Mouse (Mus musculus): ENCODE data around the gene Iqschfp. TPM values are rescaled to one million over a fixed set of nuclear protein-coding genes. Genes with fewer than 3 reads are reported as not detected.

Gene Iqschfp
- polyA plus RNA-seq, 1 experiment from 2014 or later, result 0.24 TPM

DNA sequence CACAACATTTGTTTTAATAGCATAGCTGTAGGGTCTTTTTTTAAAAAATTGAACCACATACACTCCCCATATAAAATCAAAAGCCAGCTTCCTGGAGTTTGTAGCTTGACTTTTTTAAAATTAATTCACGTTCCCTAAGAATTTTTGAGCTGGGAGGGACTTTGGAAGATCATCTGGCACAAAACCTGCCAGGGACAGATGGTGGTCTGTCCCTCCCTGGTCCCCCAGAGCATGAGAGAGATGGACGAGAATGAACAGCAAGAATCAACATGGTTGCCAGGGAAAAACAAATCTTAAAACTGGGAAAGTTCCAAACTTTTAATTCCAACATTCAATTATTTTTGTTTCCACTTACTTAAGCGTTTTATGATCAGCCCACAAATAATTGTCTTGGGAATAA is 506.7 kb downstream of the Iqschfp start:
- Histone ChIP-seq H3K27ac (replicated peaks) (no peak overlapping the region), H3K9me3 (no peaks in the 10 kb centered on the region), H3K4me3 (no peak overlapping the region), H3K36me3 (replicated peaks) (no peaks in the 10 kb centered on the region), H3K4me1 (no peaks in the 10 kb centered on the region), H3K27me3 (replicated peaks; ENCODE audit: low read depth, poor library complexity, severe bottlenecking) (no peaks in the 10 kb centered on the region)
- DNase-seq (ENCODE audit: low spot score), result no peak
- 88% methylated on average over 3 of the region's 3 CpGs for WGBS

DNA sequence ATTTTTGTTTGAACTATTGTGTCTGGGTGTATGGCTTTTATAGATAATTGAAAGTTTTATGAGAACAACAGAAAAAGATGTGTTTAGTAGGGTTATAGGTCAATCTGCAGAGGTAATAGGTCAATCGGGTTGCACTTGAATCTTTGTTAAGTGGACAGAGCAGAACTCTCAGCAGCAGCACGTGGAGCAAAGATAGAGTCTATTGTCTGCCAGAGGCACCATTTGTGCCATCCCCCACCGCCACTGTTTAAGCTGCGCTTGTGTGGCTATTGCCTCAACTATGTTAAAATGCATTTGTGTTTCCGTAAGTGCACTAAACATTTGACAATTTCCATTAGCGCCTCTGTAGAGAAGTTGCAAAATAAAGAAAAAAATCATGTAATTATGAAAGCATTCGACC is 508.1 kb downstream of the Iqschfp start:
- Histone ChIP-seq H3K4me1 (no peaks in the 10 kb centered on the region), H3K9me3 (no peaks in the 10 kb centered on the region), H3K36me3 (replicated peaks) (no peaks in the 10 kb centered on the region), H3K27ac (replicated peaks) (no peak overlapping the region), H3K4me3 (no peak overlapping the region), H3K27me3 (replicated peaks; ENCODE audit: low read depth, poor library complexity, severe bottlenecking) (no peaks in the 10 kb centered on the region)
- DNase-seq (ENCODE audit: low spot score), result no peak
- WGBS, result 69% methylated on average over 7 of the region's 7 CpGs

DNA sequence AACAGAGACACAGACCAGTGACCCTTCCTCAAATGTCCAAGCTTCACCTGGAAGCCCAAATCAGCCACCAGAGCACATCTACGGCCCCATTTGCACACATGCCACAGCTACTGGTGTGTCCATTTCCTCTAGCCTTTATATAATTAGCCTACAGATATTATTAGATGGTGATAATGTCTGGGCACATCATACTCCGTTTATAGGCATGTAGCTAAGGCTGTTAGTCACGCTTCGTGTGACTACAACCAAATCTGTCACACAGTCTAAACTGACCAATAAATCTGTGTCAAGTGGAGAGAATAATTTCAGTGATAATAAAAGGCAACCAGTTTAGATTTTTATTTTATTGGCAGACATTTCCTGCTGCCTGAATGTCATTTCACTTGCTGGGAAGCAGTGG is 511.3 kb downstream of the Iqschfp start:
- H3K27ac ChIP-seq (replicated peaks), result no peak overlapping the region
- H3K4me1 ChIP-seq, result 0 out of 2 replicates have a peak, but pooled peaks cover 5% of the 10 kb centered on the region
- 89% methylated on average over 4 of the region's 4 CpGs for WGBS
- DNase-seq (ENCODE audit: low spot score), result no peak
- H3K4me3 ChIP-seq, result no peak overlapping the region
- H3K36me3 ChIP-seq (replicated peaks), result no peaks in the 10 kb centered on the region
- H3K9me3 ChIP-seq, result no peaks in the 10 kb centered on the region
- H3K27me3 ChIP-seq (replicated peaks; ENCODE audit: low read depth, poor library complexity, severe bottlenecking), result no peaks in the 10 kb centered on the region

DNA sequence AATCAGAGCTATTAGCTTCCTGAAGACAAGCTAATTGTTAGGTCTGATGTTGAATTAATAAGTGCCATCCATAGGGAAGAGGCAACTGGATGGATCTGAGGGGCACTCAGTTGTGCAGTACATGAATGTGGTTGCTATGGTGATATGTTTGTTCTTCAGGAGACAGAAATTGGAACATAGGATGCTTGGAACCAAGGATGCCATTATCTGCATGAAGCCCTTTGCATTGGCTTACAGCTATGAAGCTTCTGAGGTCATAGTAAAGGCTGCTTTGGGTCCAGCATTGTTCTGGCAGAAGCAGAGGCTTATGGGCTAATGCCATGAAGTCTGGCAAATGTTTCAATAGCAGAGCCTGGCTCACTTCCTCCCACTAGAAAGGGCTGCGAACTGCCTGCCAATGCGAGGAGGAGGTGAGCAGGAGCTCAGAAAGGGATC is 511.8 kb downstream of the Iqschfp start:
- Histone ChIP-seq H3K27me3 (replicated peaks; ENCODE audit: low read depth, poor library complexity, severe bottlenecking) (no peaks in the 10 kb centered on the region), H3K9me3 (no peaks in the 10 kb centered on the region), H3K4me3 (no peak overlapping the region), H3K4me1 (0 out of 2 replicates have a peak, but pooled peaks cover 5% of the 10 kb centered on the region), H3K36me3 (replicated peaks) (no peaks in the 10 kb centered on the region), H3K27ac (replicated peaks) (no peak overlapping the region)
- no peak for DNase-seq (ENCODE audit: low spot score)
- 95% methylated on average over 2 of the region's 2 CpGs for WGBS

DNA sequence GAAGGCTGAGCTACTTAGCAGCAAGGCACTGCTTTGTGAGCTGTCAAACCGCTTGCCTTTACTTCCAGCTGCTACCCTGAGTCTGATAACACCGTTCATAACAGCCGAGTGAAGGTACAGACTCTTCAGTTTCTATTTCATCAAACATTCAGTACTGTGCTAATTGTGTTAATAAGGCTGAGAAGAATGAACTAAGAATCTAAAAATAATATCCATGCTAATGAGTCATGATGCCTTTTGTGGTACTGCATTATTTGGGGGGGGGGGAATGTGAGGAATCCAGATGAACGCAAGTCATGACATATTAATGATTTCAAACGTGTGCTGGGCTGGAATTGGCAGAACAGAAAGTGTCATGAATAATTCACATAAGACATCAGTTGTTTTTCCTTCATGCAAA is 513.7 kb downstream of the Iqschfp start:
- WGBS, result 84% methylated on average over 5 of the region's 5 CpGs
- DNase-seq (ENCODE audit: low spot score), result no peak
- Histone ChIP-seq H3K36me3 (replicated peaks) (no peaks in the 10 kb centered on the region), H3K27me3 (replicated peaks; ENCODE audit: low read depth, poor library complexity, severe bottlenecking) (no peaks in the 10 kb centered on the region), H3K27ac (replicated peaks) (no peak overlapping the region), H3K4me3 (no peak overlapping the region), H3K4me1 (0 out of 2 replicates have a peak, but pooled peaks cover 5% of the 10 kb centered on the region), H3K9me3 (no peaks in the 10 kb centered on the region)

DNA sequence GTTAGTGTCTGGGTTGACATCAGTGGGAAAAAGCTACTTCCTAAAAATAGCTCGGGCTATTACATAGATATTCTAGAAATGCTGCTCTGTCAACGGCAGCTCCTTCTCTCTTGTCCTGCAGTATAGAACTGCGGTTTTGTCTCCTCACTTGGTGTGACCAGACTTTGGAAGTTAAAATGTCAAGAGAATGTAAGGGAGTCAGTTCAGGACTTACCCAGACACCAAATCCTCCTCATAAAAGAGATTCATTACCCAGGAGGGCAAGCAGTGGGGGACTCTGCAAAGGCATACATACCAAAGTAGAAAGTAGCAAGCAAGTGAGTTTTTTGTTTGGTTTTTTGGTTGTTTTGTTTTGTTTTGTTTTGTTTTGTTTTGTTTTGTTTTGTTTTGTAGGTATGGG is 520.2 kb downstream of the Iqschfp start:
- H3K27me3 ChIP-seq (replicated peaks; ENCODE audit: low read depth, poor library complexity, severe bottlenecking), result no peaks in the 10 kb centered on the region
- no peak overlapping the region for H3K27ac ChIP-seq (replicated peaks)
- H3K9me3 ChIP-seq, result no peaks in the 10 kb centered on the region
- no peaks in the 10 kb centered on the region for H3K36me3 ChIP-seq (replicated peaks)
- 0 out of 2 replicates have a peak, but pooled peaks cover 2% of the 10 kb centered on the region for H3K4me1 ChIP-seq
- 78% methylated on average over 3 of the region's 3 CpGs for WGBS
- H3K4me3 ChIP-seq, result no peak overlapping the region
- no peak for DNase-seq (ENCODE audit: low spot score)

DNA sequence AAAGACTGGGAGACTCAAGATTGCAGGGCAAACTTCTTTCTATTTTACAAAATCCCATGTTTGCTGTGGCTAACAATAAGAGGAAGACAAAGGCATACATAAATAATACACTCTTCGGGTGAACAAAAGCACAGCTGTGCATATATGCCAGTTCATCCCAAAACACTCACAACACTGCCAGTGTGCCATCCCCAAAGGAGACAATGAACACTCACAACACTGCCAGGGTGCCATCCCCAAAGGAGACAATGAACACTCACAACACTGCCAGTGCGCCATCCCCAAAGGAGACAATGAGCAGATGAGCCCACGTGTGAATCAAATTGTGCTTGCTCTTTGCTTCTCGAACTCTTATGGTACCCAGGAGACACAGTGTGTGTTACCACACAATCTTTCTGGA is 527.8 kb downstream of the Iqschfp start:
- Histone ChIP-seq H3K27ac (replicated peaks) (no peak overlapping the region), H3K4me3 (no peak overlapping the region)
- 85% methylated on average over 4 of the region's 4 CpGs for WGBS

DNA sequence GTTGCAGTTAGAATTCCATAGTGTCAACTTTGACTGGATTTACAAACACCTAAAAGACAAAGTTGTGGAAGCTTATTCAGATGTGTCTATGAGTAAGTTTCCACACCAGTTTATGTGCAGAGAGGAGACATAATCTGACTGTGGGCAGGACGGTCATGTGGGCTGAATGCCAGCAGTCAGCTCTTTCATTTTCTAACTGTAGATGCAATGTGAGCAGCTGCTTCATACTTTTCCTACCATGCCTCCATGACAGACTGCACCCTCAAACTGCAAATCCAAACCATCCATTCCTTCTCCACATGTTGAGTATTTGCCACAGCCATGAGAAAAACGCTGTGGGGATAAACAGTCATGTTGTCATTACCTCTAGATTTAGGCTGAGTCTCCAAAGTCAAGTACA is 528.9 kb downstream of the Iqschfp start:
- H3K9me3 ChIP-seq, result no peaks in the 10 kb centered on the region
- peaks cover 6% of the 10 kb centered on the region for H3K4me1 ChIP-seq
- 82% methylated on average over 2 of the region's 2 CpGs for WGBS
- DNase-seq (ENCODE audit: low spot score), result no peak
- H3K27me3 ChIP-seq (replicated peaks; ENCODE audit: low read depth, poor library complexity, severe bottlenecking), result no peaks in the 10 kb centered on the region
- H3K4me3 ChIP-seq, result no peak overlapping the region
- no peaks in the 10 kb centered on the region for H3K36me3 ChIP-seq (replicated peaks)
- no peak overlapping the region for H3K27ac ChIP-seq (replicated peaks)

More for the DNA sequence above, 527.8 kb downstream of the Iqschfp start:
- peaks cover 1% of the 10 kb centered on the region for H3K4me1 ChIP-seq
- DNase-seq (ENCODE audit: low spot score), result no peak
- no peaks in the 10 kb centered on the region for H3K27me3 ChIP-seq (replicated peaks; ENCODE audit: low read depth, poor library complexity, severe bottlenecking)
- no peaks in the 10 kb centered on the region for H3K36me3 ChIP-seq (replicated peaks)
- no peaks in the 10 kb centered on the region for H3K9me3 ChIP-seq

DNA sequence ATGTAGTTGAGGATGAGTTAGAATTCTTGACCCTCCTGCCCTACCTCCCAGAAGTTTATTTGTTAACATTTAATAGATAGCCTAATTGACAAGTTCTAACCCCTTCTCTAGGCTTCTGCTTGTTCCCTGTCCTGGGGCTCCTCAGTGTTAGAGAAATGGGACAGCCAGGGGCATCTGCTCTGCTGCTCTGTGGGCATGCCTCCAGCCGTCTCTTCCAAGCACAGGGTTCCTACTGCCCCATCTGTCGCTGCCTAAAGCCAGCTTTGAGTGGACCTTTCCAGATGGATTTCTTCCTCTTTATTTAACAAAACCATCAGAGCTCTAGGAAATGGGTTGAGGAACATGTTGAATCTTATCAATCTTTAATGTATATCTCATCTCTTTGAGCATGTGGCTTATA is 529.8 kb downstream of the Iqschfp start:
- 91% methylated on average over 2 of the region's 2 CpGs for WGBS
- DNase-seq (ENCODE audit: low spot score), result no peak
- H3K36me3 ChIP-seq (replicated peaks), result no peaks in the 10 kb centered on the region
- H3K27me3 ChIP-seq (replicated peaks; ENCODE audit: low read depth, poor library complexity, severe bottlenecking), result no peaks in the 10 kb centered on the region
- no peaks in the 10 kb centered on the region for H3K9me3 ChIP-seq
- no peak overlapping the region for H3K27ac ChIP-seq (replicated peaks)
- peaks cover 6% of the 10 kb centered on the region for H3K4me1 ChIP-seq
- H3K4me3 ChIP-seq, result no peak overlapping the region

DNA sequence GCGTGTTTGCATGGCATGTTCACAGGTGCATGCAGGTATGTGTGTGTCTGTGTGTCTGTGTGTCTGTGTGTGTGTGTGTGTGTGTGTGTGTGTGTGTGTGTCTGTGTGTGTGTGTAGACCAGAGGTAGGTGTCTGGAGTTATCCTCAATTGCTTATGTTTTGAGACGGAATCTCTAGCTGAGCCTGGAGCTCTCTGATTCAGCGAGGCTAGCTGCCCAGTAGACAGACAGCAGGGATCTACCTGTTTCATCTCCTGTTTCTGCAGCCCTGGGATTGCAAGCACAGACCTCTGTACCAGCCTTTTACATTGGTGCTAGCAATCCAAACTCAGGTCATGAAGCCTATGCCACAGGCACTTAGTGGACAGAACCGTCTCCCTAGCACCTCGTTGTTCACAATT is 536.0 kb downstream of the Iqschfp start:
- 94% methylated on average over 5 of the region's 5 CpGs for WGBS
- H3K9me3 ChIP-seq, result no peaks in the 10 kb centered on the region

DNA sequence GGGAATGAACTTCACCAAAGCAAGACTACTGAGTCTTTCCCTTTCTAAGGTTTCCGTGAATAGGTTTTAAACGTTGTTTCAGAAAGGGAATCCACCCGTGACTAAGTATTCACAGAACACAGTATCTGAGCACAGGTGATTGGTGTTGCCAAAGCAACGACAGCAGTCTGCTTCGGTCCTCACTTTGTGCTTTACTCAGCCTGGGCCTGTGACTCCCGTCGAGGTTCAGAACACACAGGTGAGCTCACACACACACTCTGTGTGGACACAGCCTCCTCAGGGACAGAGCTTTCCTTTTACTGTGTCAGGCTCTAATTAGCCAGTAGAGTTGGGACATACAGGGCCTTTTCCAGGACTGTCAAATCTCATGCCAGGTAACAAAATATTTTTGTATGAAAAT is 542.4 kb downstream of the Iqschfp start:
- H3K4me3 ChIP-seq, result no peak overlapping the region

More for the DNA sequence above, 536.0 kb downstream of the Iqschfp start:
- Histone ChIP-seq H3K27me3 (replicated peaks; ENCODE audit: low read depth, poor library complexity, severe bottlenecking) (no peaks in the 10 kb centered on the region), H3K36me3 (replicated peaks) (no peaks in the 10 kb centered on the region), H3K4me1 (peaks cover 6% of the 10 kb centered on the region), H3K4me3 (no peak overlapping the region), H3K27ac (replicated peaks) (no peak overlapping the region)
- DNase-seq (ENCODE audit: low spot score), result no peak

DNA sequence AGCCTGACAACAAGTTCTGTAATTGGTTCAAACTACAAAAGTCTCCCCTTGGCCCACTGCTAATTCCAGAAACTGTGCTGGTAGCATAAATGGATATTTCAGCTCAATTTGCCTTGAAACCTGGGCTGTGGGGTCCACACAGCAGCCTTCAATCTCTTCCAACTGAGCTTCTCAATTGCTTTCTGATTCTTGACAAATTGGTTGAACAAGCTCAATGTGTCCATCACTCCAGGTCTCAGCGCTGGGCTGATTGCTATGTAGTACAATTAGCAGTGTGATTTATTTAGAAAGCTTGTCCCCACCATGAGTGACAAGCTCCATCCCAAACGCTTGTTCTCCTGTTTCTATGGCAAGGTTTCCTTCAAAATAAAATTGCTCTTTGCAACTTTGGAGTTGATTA is 542.9 kb downstream of the Iqschfp start:
- no peaks in the 10 kb centered on the region for H3K9me3 ChIP-seq
- no peak overlapping the region for H3K27ac ChIP-seq (replicated peaks)
- 82% methylated on average over 2 of the region's 2 CpGs for WGBS
- H3K27me3 ChIP-seq (replicated peaks; ENCODE audit: low read depth, poor library complexity, severe bottlenecking), result no peaks in the 10 kb centered on the region
- no peaks in the 10 kb centered on the region for H3K36me3 ChIP-seq (replicated peaks)
- DNase-seq (ENCODE audit: low spot score), result no peak
- no peak overlapping the region for H3K4me3 ChIP-seq
- H3K4me1 ChIP-seq, result no peaks in the 10 kb centered on the region; the same call in 1 of the 2 replicates

More for the DNA sequence above, 542.4 kb downstream of the Iqschfp start:
- 69% methylated on average over 7 of the region's 7 CpGs for WGBS
- Histone ChIP-seq H3K4me1 (no peaks in the 10 kb centered on the region; the same call in 1 of the 2 replicates), H3K9me3 (no peaks in the 10 kb centered on the region), H3K27me3 (replicated peaks; ENCODE audit: low read depth, poor library complexity, severe bottlenecking) (no peaks in the 10 kb centered on the region), H3K36me3 (replicated peaks) (no peaks in the 10 kb centered on the region), H3K27ac (replicated peaks) (no peak overlapping the region)
- no peak for DNase-seq (ENCODE audit: low spot score)

DNA sequence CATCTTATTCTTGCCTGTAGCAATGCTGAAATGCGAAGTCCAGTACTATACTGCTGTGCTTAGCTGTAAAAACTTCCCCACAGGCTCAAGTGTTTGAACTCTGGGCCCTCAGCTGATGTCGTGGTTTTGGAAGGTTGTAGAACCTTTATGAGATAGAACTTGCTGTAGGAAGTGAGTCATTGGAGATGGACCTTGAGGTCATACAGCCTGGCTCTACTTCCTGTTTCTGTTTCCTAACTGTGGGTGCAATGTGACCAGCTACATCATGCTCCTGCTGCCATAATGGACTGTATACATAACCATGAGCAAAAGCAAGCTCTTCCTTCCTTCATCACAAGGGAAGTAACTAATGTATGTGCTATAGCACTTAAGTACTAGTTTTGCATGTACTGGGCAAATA is 556.4 kb downstream of the Iqschfp start:
- H3K27me3 ChIP-seq (replicated peaks; ENCODE audit: low read depth, poor library complexity, severe bottlenecking), result no peaks in the 10 kb centered on the region
- no peak overlapping the region for H3K27ac ChIP-seq (replicated peaks)
- no peak overlapping the region for H3K4me3 ChIP-seq
- WGBS, result 78% methylated on average over 2 of the region's 2 CpGs
- H3K36me3 ChIP-seq (replicated peaks), result no peaks in the 10 kb centered on the region
- peaks cover 11% of the 10 kb centered on the region for H3K4me1 ChIP-seq
- H3K9me3 ChIP-seq, result no peaks in the 10 kb centered on the region
- no peak for DNase-seq (ENCODE audit: low spot score)

DNA sequence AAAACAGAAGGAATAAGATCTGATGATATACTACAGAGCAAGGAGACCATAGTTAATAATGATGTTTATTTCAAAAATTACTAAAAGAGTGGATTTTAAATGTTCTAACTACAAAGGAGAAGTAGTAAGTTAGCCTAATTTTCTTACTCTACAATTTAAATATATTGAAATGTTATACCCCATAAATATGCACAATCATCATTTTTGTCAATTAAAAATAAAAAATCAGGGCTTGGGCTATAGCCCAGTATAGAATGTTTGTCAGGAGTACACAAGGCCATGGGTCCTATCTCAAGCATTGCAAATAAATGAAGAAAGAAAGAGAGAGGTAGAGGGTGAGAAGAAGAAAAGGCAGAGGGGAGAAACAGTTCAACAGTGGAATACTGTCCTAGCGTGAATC is 559.6 kb downstream of the Iqschfp start:
- WGBS, result 86% methylated on average over 1 of the region's 1 CpGs

More for the DNA sequence above, 559.6 kb downstream of the Iqschfp start:
- Histone ChIP-seq H3K4me3 (no peak overlapping the region), H3K27me3 (replicated peaks; ENCODE audit: low read depth, poor library complexity, severe bottlenecking) (peaks cover 5% of the 10 kb centered on the region; the same call in 1 of the 2 replicates), H3K27ac (replicated peaks) (no peak overlapping the region), H3K36me3 (replicated peaks) (no peaks in the 10 kb centered on the region), H3K9me3 (no peaks in the 10 kb centered on the region), H3K4me1 (peaks cover 20% of the 10 kb centered on the region)
- no peak for DNase-seq (ENCODE audit: low spot score)
